13 mouse cellular contexts compared by ENCODE assay signal in the genomic region with DNA sequence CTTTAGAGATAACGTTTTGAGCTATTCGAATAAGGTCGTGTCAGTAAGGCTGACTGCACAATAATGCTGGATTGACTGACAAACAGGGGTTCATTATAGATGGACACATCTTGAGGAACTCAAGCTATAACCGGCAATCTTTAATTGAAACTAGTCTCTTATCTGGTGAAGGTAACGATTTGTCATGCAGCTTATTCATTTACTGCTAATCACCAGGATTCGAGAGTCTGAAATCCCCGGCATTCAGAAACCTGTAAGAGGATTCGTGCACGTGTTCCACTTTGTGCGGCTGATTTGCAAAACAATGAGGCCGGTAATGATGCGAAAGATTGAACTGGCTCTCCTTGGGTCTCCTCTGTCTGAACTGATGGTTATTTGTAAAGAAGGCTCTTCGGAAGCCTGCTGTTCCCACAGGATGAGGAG.
A peak's percentile ranks its signal among the peaks of the same experiment; 100 is the strongest.
DNase-seq lines count a peak whose midpoint lies in the region; ATAC-seq lines count a peak whose summit lies in the region.
"Had no signal": no experiment of that assay in that cellular context is flagged by ENCODE, and none has a peak within 500 bp of the region (broad histone marks: within the 10 kb centered on the region; RNA-seq: fewer than 3 reads in every experiment).

No protein-coding gene starts in this region.

- H3K4me2 ChIP-seq in heart, embryonic 15.5 days: peak overlapping the region; percentile 18; the same call in 1 of the 2 replicates
- H3K4me2 ChIP-seq in hindbrain, embryonic 13.5 days: peak overlapping the region; percentile 48
- H3K4me2 ChIP-seq in neural tube, embryonic 12.5 days (replicated peaks): peak overlapping the region; percentile 40
- H3K4me2 ChIP-seq in kidney, embryonic 14.5 days (replicated peaks; ENCODE audit: low read depth, low read length): no peak overlapping the region
- no peak overlapping the region for H3K4me2 ChIP-seq in kidney, embryonic 15.5 days
- H3K4me2 ChIP-seq: liver, embryonic 12.5 days had no signal

- WGBS in heart, embryonic 15.5 days: 47% methylated on average over 13 of the region's 13 CpGs
- 10% methylated on average over 13 of the region's 13 CpGs for WGBS in hindbrain, embryonic 13.5 days
- whole genome bisulfite sequencing in neural tube, embryonic 12.5 days: 21% methylated on average over 13 of the region's 13 CpGs
- 72% methylated on average over 13 of the region's 13 CpGs for WGBS in kidney, embryonic 14.5 days
- WGBS in kidney, embryonic 15.5 days: 61% methylated on average over 13 of the region's 13 CpGs

- no peaks in the 10 kb centered on the region for H3K36me3 ChIP-seq in heart, embryonic 15.5 days
- no peaks in the 10 kb centered on the region for H3K36me3 ChIP-seq in hindbrain, embryonic 13.5 days
- no peaks in the 10 kb centered on the region for H3K36me3 ChIP-seq in neural tube, embryonic 12.5 days
- no peaks in the 10 kb centered on the region for H3K36me3 ChIP-seq in kidney, embryonic 14.5 days (ENCODE audit: control insufficient read depth, insufficient read depth, low read length)
- H3K36me3 ChIP-seq in kidney, embryonic 15.5 days: no peaks in the 10 kb centered on the region
- H3K36me3 ChIP-seq: liver, embryonic 12.5 days had no signal

- no peaks in the 10 kb centered on the region for H3K27me3 ChIP-seq in heart, embryonic 15.5 days
- no peaks in the 10 kb centered on the region for H3K27me3 ChIP-seq in hindbrain, embryonic 13.5 days
- no peaks in the 10 kb centered on the region for H3K27me3 ChIP-seq in neural tube, embryonic 12.5 days (replicated peaks)
- no peaks in the 10 kb centered on the region for H3K27me3 ChIP-seq in kidney, embryonic 14.5 days (ENCODE audit: control insufficient read depth, insufficient read depth, low read length)
- H3K27me3 ChIP-seq in kidney, embryonic 15.5 days: no peaks in the 10 kb centered on the region
- H3K27me3 ChIP-seq: liver, embryonic 12.5 days; megakaryocyte, embryonic 14.5 days had no signal

- DNase-seq in heart, adult 11 months: no peak
- DNase-seq in embryo, embryonic 11 days: peak; percentile 46
- no peak for DNase-seq in B cell, adult 2 months
- DNase-seq: gastrocnemius, adult 2 months; right cerebral cortex, postnatal 4 days; thymus, adult 2 months had no signal

- H3K4me3 ChIP-seq in heart, embryonic 15.5 days: no peak overlapping the region
- H3K4me3 ChIP-seq in hindbrain, embryonic 13.5 days: 0 out of 2 replicates have a peak overlapping the region, but pooled peaks have one; percentile 15
- no peak overlapping the region for H3K4me3 ChIP-seq in neural tube, embryonic 12.5 days
- no peak overlapping the region for H3K4me3 ChIP-seq in kidney, embryonic 14.5 days (ENCODE audit: low read length)
- H3K4me3 ChIP-seq in kidney, embryonic 15.5 days (replicated peaks): no peak overlapping the region
- H3K4me3 ChIP-seq: gastrocnemius, adult 2 months; liver, embryonic 12.5 days; megakaryocyte, embryonic 14.5 days had no signal

- H3K9me3 ChIP-seq in heart, embryonic 15.5 days (replicated peaks): no peaks in the 10 kb centered on the region
- no peaks in the 10 kb centered on the region for H3K9me3 ChIP-seq in hindbrain, embryonic 13.5 days
- no peaks in the 10 kb centered on the region for H3K9me3 ChIP-seq in neural tube, embryonic 12.5 days
- no peaks in the 10 kb centered on the region for H3K9me3 ChIP-seq in kidney, embryonic 14.5 days (ENCODE audit: control insufficient read depth, low read length)
- no peaks in the 10 kb centered on the region for H3K9me3 ChIP-seq in kidney, embryonic 15.5 days (replicated peaks)
- H3K9me3 ChIP-seq: liver, embryonic 12.5 days; megakaryocyte, embryonic 14.5 days had no signal

- H3K4me1 ChIP-seq in heart, embryonic 15.5 days (replicated peaks): peaks cover 13% of the 10 kb centered on the region
- H3K4me1 ChIP-seq in hindbrain, embryonic 13.5 days (replicated peaks): no peaks in the 10 kb centered on the region
- no peaks in the 10 kb centered on the region for H3K4me1 ChIP-seq in neural tube, embryonic 12.5 days
- H3K4me1 ChIP-seq in kidney, embryonic 14.5 days (ENCODE audit: control insufficient read depth, insufficient read depth, low read length): peaks cover 4% of the 10 kb centered on the region; the same call in 1 of the 2 replicates
- H3K4me1 ChIP-seq in kidney, embryonic 15.5 days: peaks cover 6% of the 10 kb centered on the region; the same call in 1 of the 2 replicates
- H3K4me1 ChIP-seq: liver, embryonic 12.5 days had no signal

- no peak overlapping the region for H3K27ac ChIP-seq in heart, embryonic 15.5 days
- no peak overlapping the region for H3K27ac ChIP-seq in hindbrain, embryonic 13.5 days
- H3K27ac ChIP-seq in neural tube, embryonic 12.5 days: no peak overlapping the region
- no peak overlapping the region for H3K27ac ChIP-seq in kidney, embryonic 14.5 days (ENCODE audit: low read depth, low read length)
- H3K27ac ChIP-seq in kidney, embryonic 15.5 days: no peak overlapping the region
- H3K27ac ChIP-seq: gastrocnemius, adult 2 months; liver, embryonic 12.5 days had no signal

- no peak overlapping the region for H3K9ac ChIP-seq in heart, embryonic 15.5 days
- no peak overlapping the region for H3K9ac ChIP-seq in hindbrain, embryonic 13.5 days
- H3K9ac ChIP-seq in neural tube, embryonic 12.5 days: no peak overlapping the region
- no peak overlapping the region for H3K9ac ChIP-seq in kidney, embryonic 14.5 days (ENCODE audit: low read depth, low read length)
- no peak overlapping the region for H3K9ac ChIP-seq in kidney, embryonic 15.5 days
- H3K9ac ChIP-seq: liver, embryonic 12.5 days had no signal

- no peak for ATAC-seq in heart, embryonic 15.5 days (replicated peaks; ENCODE audit: insufficient number of reproducible peaks, insufficient read depth, low FRiP score, low read depth)
- ATAC-seq in hindbrain, embryonic 13.5 days (ENCODE audit: low FRiP score): peak; percentile 49; the same call in 1 of the 2 replicates
- ATAC-seq in neural tube, embryonic 12.5 days (ENCODE audit: low FRiP score, low read depth): peak; percentile 58; the same call in 1 of the 2 replicates
- no peak for ATAC-seq in kidney, embryonic 14.5 days (ENCODE audit: low FRiP score, low TSS enrichment)
- no peak for ATAC-seq in kidney, embryonic 15.5 days (replicated peaks; ENCODE audit: low FRiP score)
- ATAC-seq: liver, embryonic 12.5 days had no signal

Comparison
In these comparisons a context has a peak if more than half of its experiments do, and no peak if none do; other contexts are left out.
1. ATAC-seq: peak in hindbrain, embryonic 13.5 days (single experiment) and neural tube, embryonic 12.5 days (single experiment); none in heart, embryonic 15.5 days (single experiment), kidney, embryonic 14.5 days (single experiment) and kidney, embryonic 15.5 days (single experiment).
2. H3K4me2 ChIP-seq: peak in heart, embryonic 15.5 days (single experiment), hindbrain, embryonic 13.5 days (single experiment) and neural tube, embryonic 12.5 days (single experiment); none in kidney, embryonic 14.5 days (single experiment) and kidney, embryonic 15.5 days (single experiment).